Mouse (Mus musculus) embryonic facial prominence, embryonic 13.5 days (tissue): Measurements from ENCODE around the gene Tas2r126. TPM values are rescaled to one million over a fixed set of nuclear protein-coding genes. Genes with fewer than 3 reads are reported as not detected.
"Not testable (repeated sequence)": the region's sequence is repeated elsewhere in the genome, so short reads cannot be mapped to it uniquely, and the experiment has no call there.

ENCODE experiments used
- ATAC-seq: fragments of 200-750 bp; cut with Nextera tagmentation; 2 replicates; pipeline ENCODE4 v1.8.0; 2017; ENCODE audit warnings: low read depth; ENCODE audit not compliant: insufficient number of reproducible peaks, insufficient read depth, low FRiP score, low TSS enrichment
- H3K27ac ChIP-seq: fragments of 300-500 bp; sonication (generic); 2 replicates; pipeline ENCODE4 v1.5.1; 2015; ENCODE audit warnings: moderate library complexity, mild to moderate bottlenecking, inconsistent platforms
- H3K27me3 ChIP-seq: fragments of 300-500 bp; sonication (generic); 2 replicates; pipeline ENCODE4 v1.6.1; 2015; ENCODE audit warnings: mild to moderate bottlenecking, inconsistent platforms
- H3K36me3 ChIP-seq: fragments of 300-500 bp; sonication (generic); 2 replicates; pipeline ENCODE4 v1.6.1; 2015; ENCODE audit warnings: mild to moderate bottlenecking, inconsistent platforms
- H3K4me1 ChIP-seq: fragments of 300-500 bp; sonication (generic); 2 replicates; pipeline ENCODE4 v1.6.1; 2015; ENCODE audit warnings: inconsistent platforms
- H3K4me2 ChIP-seq: fragments of 300-500 bp; sonication (generic); 2 replicates; pipeline ENCODE4 v1.6.1; 2015; ENCODE audit warnings: moderate library complexity, mild to moderate bottlenecking, inconsistent platforms
- H3K4me3 ChIP-seq: fragments of 300-500 bp; sonication (generic); 2 replicates; pipeline ENCODE4 v1.5.1; 2015; ENCODE audit warnings: mild to moderate bottlenecking, inconsistent platforms
- H3K9ac ChIP-seq: fragments of 300-500 bp; sonication (generic); 2 replicates; pipeline ENCODE4 v1.6.1; 2015; ENCODE audit warnings: mild to moderate bottlenecking, inconsistent platforms
- H3K9me3 ChIP-seq: fragments of 300-500 bp; sonication (generic); 2 replicates; pipeline ENCODE4 v1.6.1; 2016; ENCODE audit warnings: inconsistent platforms
- WGBS: fragments of 180-500 bp; shearing (Covaris S2); methylation state at CpG from one replicate; pipeline ENCODE4 v1.1.7; 2015; ENCODE audit warnings: mixed read lengths; 5-methylcytosine and 5-hydroxymethylcytosine counted together
- polyA plus RNA-seq: library from polyadenylated mRNA; unstranded; fragments of >200 nt; fragmentation: Nextera tagmentation; extraction: Ambion mirVana; gene quantifications from 2 replicates; pipeline ENCODE4 v1.2.1, GENCODE M21; 2015

Tas2r126 gene
- polyA plus RNA-seq, 1 experiment from 2014 or later: not detected

- H3K27ac ChIP-seq: no peak overlapping the region
- H3K27me3 ChIP-seq: no peaks in the 10 kb centered on the region
- no peaks in the 10 kb centered on the region for H3K4me1 ChIP-seq
- no peaks in the 10 kb centered on the region for H3K9me3 ChIP-seq
- no peak overlapping the region for H3K9ac ChIP-seq
- no peak for ATAC-seq
- 90% methylated on average over 3 of the region's 3 CpGs for WGBS
- no peaks in the 10 kb centered on the region for H3K36me3 ChIP-seq
- H3K4me2 ChIP-seq: no peak overlapping the region
- H3K4me3 ChIP-seq: no peak overlapping the region
These were observed 9.9 kb upstream of the Tas2r126 start for GRCm38 (mm10) chr6:42424472-42424871.

DNA sequence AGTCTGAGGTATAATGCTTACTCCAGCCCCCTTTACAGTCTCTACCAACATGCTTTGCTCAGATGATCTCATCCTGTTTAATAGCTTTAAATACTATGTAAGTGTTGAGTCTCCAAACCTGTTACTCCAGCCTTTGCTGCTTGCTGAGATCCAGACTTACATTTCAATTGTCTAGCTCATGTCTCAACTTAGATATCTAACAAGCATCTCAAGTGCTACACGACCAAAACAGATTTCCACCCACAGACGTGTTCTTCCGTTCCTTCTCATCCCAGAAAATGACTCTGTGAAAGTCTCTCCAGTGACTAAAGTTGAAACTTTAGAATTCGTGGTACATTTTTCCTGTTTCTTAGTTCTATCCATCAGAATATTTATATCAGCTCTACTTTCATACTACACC is 8.0 kb upstream of the Tas2r126 start:
- Histone ChIP-seq H3K4me1 (no peaks in the 10 kb centered on the region), H3K4me2 (no peak overlapping the region), H3K4me3 (no peak overlapping the region), H3K9me3 (no peaks in the 10 kb centered on the region), H3K27ac (no peak overlapping the region), H3K36me3 (no peaks in the 10 kb centered on the region), H3K27me3 (no peaks in the 10 kb centered on the region), H3K9ac (no peak overlapping the region)
- ATAC-seq: no peak
- 79% methylated on average over 4 of the region's 4 CpGs for WGBS

GRCm38 (mm10) chr6:42433554-42433953 is 781 bp upstream of the Tas2r126 start:
- no peak overlapping the region for H3K4me3 ChIP-seq
- WGBS: 64% methylated on average over 2 of the region's 2 CpGs
- H3K9ac ChIP-seq: no peak overlapping the region
- no peaks in the 10 kb centered on the region for H3K27me3 ChIP-seq
- no peaks in the 10 kb centered on the region for H3K4me1 ChIP-seq
- no peak overlapping the region for H3K4me2 ChIP-seq
- ATAC-seq: no peak
- no peaks in the 10 kb centered on the region for H3K9me3 ChIP-seq
- H3K27ac ChIP-seq: no peak overlapping the region
- H3K36me3 ChIP-seq: no peaks in the 10 kb centered on the region

- Histone ChIP-seq H3K36me3 (no peaks in the 10 kb centered on the region), H3K9ac (no peak overlapping the region), H3K4me2 (no peak overlapping the region), H3K9me3 (no peaks in the 10 kb centered on the region), H3K4me1 (no peaks in the 10 kb centered on the region), H3K27ac (no peak overlapping the region), H3K4me3 (no peak overlapping the region), H3K27me3 (no peaks in the 10 kb centered on the region)
- ATAC-seq: no peak
- 68% methylated on average over 2 of the region's 2 CpGs for WGBS
These were observed 1.2 kb downstream of the Tas2r126 start for GRCm38 (mm10) chr6:42435490-42435889.

DNA sequence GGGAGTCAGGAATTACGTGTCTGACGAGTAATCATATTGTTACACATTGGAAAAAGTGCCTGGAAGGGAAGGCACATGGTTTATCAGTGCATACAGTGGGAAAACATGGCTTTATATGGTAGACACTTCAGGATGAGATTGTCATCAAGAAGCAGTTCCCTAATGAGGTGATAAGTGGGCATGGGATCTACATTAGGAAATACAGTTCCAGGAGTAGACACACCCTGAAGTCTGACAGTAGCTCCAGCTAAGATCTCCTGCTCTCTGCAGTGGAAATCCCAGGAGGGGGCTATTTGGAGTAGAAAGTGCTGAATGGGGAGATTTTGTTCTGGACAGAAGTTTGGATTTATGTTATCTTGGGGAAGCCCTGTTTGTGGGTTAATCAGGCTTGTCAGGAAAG is 7.1 kb downstream of the Tas2r126 start:
- no peaks in the 10 kb centered on the region for H3K27me3 ChIP-seq
- no peak for ATAC-seq
- no peak overlapping the region for H3K4me2 ChIP-seq
- H3K36me3 ChIP-seq: no peaks in the 10 kb centered on the region
- no peak overlapping the region for H3K4me3 ChIP-seq
- H3K4me1 ChIP-seq: no peaks in the 10 kb centered on the region
- 68% methylated on average over 2 of the region's 2 CpGs for WGBS
- no peaks in the 10 kb centered on the region for H3K9me3 ChIP-seq
- no peak overlapping the region for H3K9ac ChIP-seq
- no peak overlapping the region for H3K27ac ChIP-seq

- Histone ChIP-seq H3K9ac (no peak overlapping the region), H3K36me3 (no peaks in the 10 kb centered on the region), H3K4me2 (no peak overlapping the region), H3K4me3 (no peak overlapping the region), H3K27ac (no peak overlapping the region), H3K9me3 (no peaks in the 10 kb centered on the region), H3K27me3 (no peaks in the 10 kb centered on the region), H3K4me1 (no peaks in the 10 kb centered on the region)
- no peak for ATAC-seq
- WGBS: 76% methylated on average over 2 of the region's 2 CpGs
These were observed 10.2 kb downstream of the Tas2r126 start for GRCm38 (mm10) chr6:42444491-42444890.

- Histone ChIP-seq H3K27me3 (no peaks in the 10 kb centered on the region), H3K4me2 (no peak overlapping the region), H3K4me1 (no peaks in the 10 kb centered on the region), H3K9ac (no peak overlapping the region), H3K27ac (no peak overlapping the region), H3K36me3 (no peaks in the 10 kb centered on the region), H3K9me3 (no peaks in the 10 kb centered on the region), H3K4me3 (no peak overlapping the region)
- ATAC-seq: no peak
- WGBS: 77% methylated on average over 2 of the region's 2 CpGs
These were observed 13.0 kb downstream of the Tas2r126 start for GRCm38 (mm10) chr6:42447381-42447780.

DNA sequence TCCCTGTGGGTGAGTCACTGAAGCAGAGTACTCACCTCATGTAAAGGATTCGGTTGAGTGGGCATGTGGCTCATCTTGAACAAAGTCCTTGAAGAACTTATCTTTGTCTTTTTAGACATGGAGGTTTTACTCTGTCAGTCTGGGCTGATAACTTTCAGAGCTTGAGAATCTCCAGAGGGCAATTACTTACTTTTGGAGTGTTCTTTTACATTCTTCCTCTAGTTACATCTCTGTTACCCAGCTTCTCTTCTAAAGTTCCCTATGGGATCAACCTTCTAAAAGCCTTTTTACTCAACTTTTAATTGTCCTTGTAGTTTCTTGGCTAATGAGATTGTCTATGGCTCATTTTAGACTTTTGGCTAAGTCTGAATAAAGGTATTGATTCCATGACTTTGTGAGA is 30.8 kb downstream of the Tas2r126 start, which contains the start of gene Olfr458:
Gene Olfr458 (minus strand): TSS at position 101 of the 400 bp plus-strand sequence.
- ATAC-seq: no peak
- Histone ChIP-seq H3K4me1 (no peaks in the 10 kb centered on the region), H3K9me3 (no peaks in the 10 kb centered on the region), H3K4me2 (no peak within 1 kb of the TSS), H3K9ac (no peak within 1 kb of the TSS), H3K4me3 (no peak within 1 kb of the TSS), H3K27me3 (no peaks in the 10 kb centered on the region), H3K27ac (no peak within 1 kb of the TSS), H3K36me3 (no peaks in the 10 kb centered on the region)
- 81% methylated on average over 1 of the region's 1 CpGs for WGBS

DNA sequence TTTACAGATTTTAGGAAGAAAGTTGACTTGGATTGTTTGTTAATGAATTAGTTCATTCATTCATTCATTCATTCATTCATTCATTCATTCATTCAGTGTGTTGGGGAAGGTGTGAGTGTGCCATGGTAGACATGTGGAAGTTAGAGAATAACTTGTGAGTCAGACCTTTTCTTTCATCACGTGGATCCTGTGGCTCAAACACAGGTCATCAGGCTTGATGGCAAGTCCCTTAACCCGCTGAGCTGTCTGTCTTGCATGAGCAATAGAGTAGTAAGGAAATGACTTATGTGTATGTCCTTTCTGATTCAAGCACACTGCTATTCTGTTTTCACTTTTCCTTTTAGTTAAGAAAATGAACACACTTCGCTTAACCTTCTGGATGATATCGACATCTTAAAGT is 36.2 kb downstream of the Tas2r126 start:
- Histone ChIP-seq H3K4me2 (no peak overlapping the region), H3K4me1 (no peaks in the 10 kb centered on the region), H3K36me3 (no peaks in the 10 kb centered on the region), H3K27me3 (no peaks in the 10 kb centered on the region), H3K9ac (no peak overlapping the region), H3K27ac (no peak overlapping the region), H3K9me3 (no peaks in the 10 kb centered on the region), H3K4me3 (no peak overlapping the region)
- WGBS: 86% methylated on average over 4 of the region's 4 CpGs
- ATAC-seq: no peak

GRCm38 (mm10) chr6:42471298-42471697 is 37.0 kb downstream of the Tas2r126 start:
- not testable (repeated sequence) for H3K36me3 ChIP-seq, H3K27me3 ChIP-seq, ATAC-seq, H3K9ac ChIP-seq, H3K4me1 ChIP-seq, H3K4me2 ChIP-seq, H3K4me3 ChIP-seq, H3K9me3 ChIP-seq, H3K27ac ChIP-seq
- whole genome bisulfite sequencing: 95% methylated on average over 4 of the region's 4 CpGs

GRCm38 (mm10) chr6:42476235-42476634 is 41.9 kb downstream of the Tas2r126 start, which contains the start of gene Olfr457:
TSS of gene Olfr457 (minus strand) at chr6:42476335.
- Histone ChIP-seq H3K36me3 (no peaks in the 10 kb centered on the region), H3K4me2 (no peak within 1 kb of the TSS), H3K27ac (no peak within 1 kb of the TSS), H3K9ac (no peak within 1 kb of the TSS), H3K4me1 (no peaks in the 10 kb centered on the region), H3K27me3 (no peaks in the 10 kb centered on the region), H3K9me3 (no peaks in the 10 kb centered on the region), H3K4me3 (no peak within 1 kb of the TSS)
- WGBS: 66% methylated on average over 1 of the region's 1 CpGs
- ATAC-seq: no peak

GRCm38 (mm10) chr6:42484633-42485032 is 50.3 kb downstream of the Tas2r126 start:
- Histone ChIP-seq H3K4me3 (no peak overlapping the region), H3K27ac (no peak overlapping the region), H3K4me1 (no peaks in the 10 kb centered on the region), H3K27me3 (no peaks in the 10 kb centered on the region), H3K36me3 (no peaks in the 10 kb centered on the region), H3K9me3 (no peaks in the 10 kb centered on the region), H3K9ac (no peak overlapping the region), H3K4me2 (no peak overlapping the region)
- no peak for ATAC-seq
